Mouse (Mus musculus): ENCODE data around the gene Vmn2r81. TPM values are rescaled to one million over a fixed set of nuclear protein-coding genes. Genes with fewer than 3 reads are reported as not detected.
"Not testable (repeated sequence)": the region's sequence is repeated elsewhere in the genome, so short reads cannot be mapped to it uniquely, and the experiment has no call there.

The Vmn2r81 gene
- polyA plus RNA-seq (2012; fragmentation: generic; extraction: Trizol) = not detected
- long read RNA-seq, experiment 1 = 0 reads
- long read RNA-seq, experiment 2 = 0 reads

- not testable (repeated sequence) for H3K27me3 ChIP-seq (ENCODE audit: control insufficient read depth, insufficient read depth, insufficient read length); H3K4me3 ChIP-seq (ENCODE audit: insufficient read depth, poor library complexity, severe bottlenecking); H3K36me3 ChIP-seq (ENCODE audit: control insufficient read depth, insufficient read depth); H3K79me3 ChIP-seq (ENCODE audit: low read depth); H3ac ChIP-seq (ENCODE audit: control insufficient read depth, insufficient read length, low read depth); H3K79me2 ChIP-seq (ENCODE audit: control insufficient read depth, insufficient read depth)
Measured at GRCm38 (mm10) chr10:79247392-79247791, at the start of gene Vmn2r81. TSS of gene Vmn2r81 (plus strand) at chr10:79247692.

DNA sequence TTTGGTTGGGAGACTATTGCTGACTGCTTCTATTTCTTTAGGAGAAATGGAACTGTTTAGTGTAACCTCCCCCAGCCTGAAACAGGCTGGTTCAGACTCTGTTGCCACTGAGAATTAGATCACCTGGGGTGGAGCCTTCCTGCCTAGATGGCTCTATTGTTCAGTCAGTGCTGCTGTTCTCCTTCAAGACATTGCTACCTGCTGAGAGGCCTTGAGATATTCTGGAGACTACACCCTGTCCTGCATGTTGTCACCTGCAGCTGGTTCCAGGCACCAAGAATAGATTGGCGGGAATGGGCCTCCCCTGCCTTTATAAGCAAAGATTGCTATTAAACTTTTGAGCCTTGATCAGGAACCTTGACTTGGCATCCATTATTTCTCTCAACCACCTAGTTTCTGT lies 47.5 kb upstream of the Vmn2r81 start:
- H3K79me3 ChIP-seq (ENCODE audit: low read depth); H3K36me3 ChIP-seq (ENCODE audit: control insufficient read depth, insufficient read depth); H3ac ChIP-seq (ENCODE audit: control insufficient read depth, insufficient read length, low read depth); H3K4me3 ChIP-seq (ENCODE audit: insufficient read depth, poor library complexity, severe bottlenecking); H3K79me2 ChIP-seq (ENCODE audit: control insufficient read depth, insufficient read depth); H3K27me3 ChIP-seq (ENCODE audit: control insufficient read depth, insufficient read depth, insufficient read length): not testable (repeated sequence)

- Histone ChIP-seq H3K27me3 (ENCODE audit: control insufficient read depth, insufficient read depth, insufficient read length) (no peaks in the 10 kb centered on the region), H3K4me3 (ENCODE audit: insufficient read depth, poor library complexity, severe bottlenecking) (no peak overlapping the region), H3K36me3 (ENCODE audit: control insufficient read depth, insufficient read depth) (no peaks in the 10 kb centered on the region), H3K79me2 (ENCODE audit: control insufficient read depth, insufficient read depth) (no peaks in the 10 kb centered on the region), H3K79me3 (ENCODE audit: low read depth) (no peaks in the 10 kb centered on the region), H3ac (ENCODE audit: control insufficient read depth, insufficient read length, low read depth) (no peak overlapping the region)
- no peak for TF ChIP-seq MAX (IDR thresholded peaks at IDR 0.05)
Measured at GRCm38 (mm10) chr10:79220432-79220831, 27.1 kb upstream of the Vmn2r81 start.

- H3ac ChIP-seq (ENCODE audit: control insufficient read depth, insufficient read length, low read depth) = no peak overlapping the region
- H3K36me3 ChIP-seq (ENCODE audit: control insufficient read depth, insufficient read depth) = no peaks in the 10 kb centered on the region
- no peak overlapping the region for H3K4me3 ChIP-seq (ENCODE audit: insufficient read depth, poor library complexity, severe bottlenecking)
- H3K27me3 ChIP-seq (ENCODE audit: control insufficient read depth, insufficient read depth, insufficient read length) = no peaks in the 10 kb centered on the region
- TF ChIP-seq MYOD1 (IDR thresholded peaks at IDR 0.05; ENCODE audit: control insufficient read depth, insufficient read length, low read depth) = no peak
- TF ChIP-seq FOSL1 (IDR thresholded peaks at IDR 0.05; ENCODE audit: insufficient read depth, low read length, poor library complexity, severe bottlenecking) = no peak
- no peak for TF ChIP-seq MAX (IDR thresholded peaks at IDR 0.05)
- no peak for TF ChIP-seq CEBPB (IDR thresholded peaks at IDR 0.05; ENCODE audit: low read depth)
- no peak for TF ChIP-seq CTCF (IDR thresholded peaks at IDR 0.05; ENCODE audit: control insufficient read depth, insufficient read depth, insufficient read length)
- TF ChIP-seq USF1 (IDR thresholded peaks at IDR 0.05; ENCODE audit: low read depth) = no peak
- no peak for TF ChIP-seq MYOG (IDR thresholded peaks at IDR 0.05; ENCODE audit: control insufficient read depth, extremely low read depth, insufficient read length)
- no peaks in the 10 kb centered on the region for H3K79me3 ChIP-seq (ENCODE audit: low read depth)
- no peaks in the 10 kb centered on the region for H3K79me2 ChIP-seq (ENCODE audit: control insufficient read depth, insufficient read depth)
Measured at GRCm38 (mm10) chr10:79221606-79222005, 25.9 kb upstream of the Vmn2r81 start.

DNA sequence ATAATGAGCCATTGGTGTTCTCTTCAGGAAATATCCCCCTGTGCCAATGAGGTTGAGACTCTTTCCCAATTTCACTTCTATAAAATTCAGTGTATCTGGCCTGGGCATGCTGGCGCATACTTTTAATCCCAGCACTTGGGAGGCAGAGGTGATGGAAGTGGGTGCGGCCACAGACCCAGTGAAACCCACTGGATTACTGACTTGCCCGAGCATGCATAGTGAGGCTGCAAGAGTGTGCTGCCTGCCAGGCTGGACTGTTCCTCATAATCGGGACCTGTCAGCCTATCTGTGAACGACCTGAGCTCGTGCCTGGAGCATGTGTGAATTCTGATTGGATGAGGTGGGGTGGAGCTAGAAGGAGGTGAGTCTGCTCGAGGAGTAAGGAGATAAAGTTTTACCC lies 25.3 kb upstream of the Vmn2r81 start:
- Histone ChIP-seq H3K36me3 (ENCODE audit: control insufficient read depth, insufficient read depth) (no peaks in the 10 kb centered on the region), H3K27me3 (ENCODE audit: control insufficient read depth, insufficient read depth, insufficient read length) (no peaks in the 10 kb centered on the region), H3K79me2 (ENCODE audit: control insufficient read depth, insufficient read depth) (no peaks in the 10 kb centered on the region), H3K4me3 (ENCODE audit: insufficient read depth, poor library complexity, severe bottlenecking) (no peak overlapping the region), H3K79me3 (ENCODE audit: low read depth) (no peaks in the 10 kb centered on the region), H3ac (ENCODE audit: control insufficient read depth, insufficient read length, low read depth) (no peak overlapping the region)
- TF ChIP-seq USF1 (IDR thresholded peaks at IDR 0.05; ENCODE audit: low read depth) = no peak

DNA sequence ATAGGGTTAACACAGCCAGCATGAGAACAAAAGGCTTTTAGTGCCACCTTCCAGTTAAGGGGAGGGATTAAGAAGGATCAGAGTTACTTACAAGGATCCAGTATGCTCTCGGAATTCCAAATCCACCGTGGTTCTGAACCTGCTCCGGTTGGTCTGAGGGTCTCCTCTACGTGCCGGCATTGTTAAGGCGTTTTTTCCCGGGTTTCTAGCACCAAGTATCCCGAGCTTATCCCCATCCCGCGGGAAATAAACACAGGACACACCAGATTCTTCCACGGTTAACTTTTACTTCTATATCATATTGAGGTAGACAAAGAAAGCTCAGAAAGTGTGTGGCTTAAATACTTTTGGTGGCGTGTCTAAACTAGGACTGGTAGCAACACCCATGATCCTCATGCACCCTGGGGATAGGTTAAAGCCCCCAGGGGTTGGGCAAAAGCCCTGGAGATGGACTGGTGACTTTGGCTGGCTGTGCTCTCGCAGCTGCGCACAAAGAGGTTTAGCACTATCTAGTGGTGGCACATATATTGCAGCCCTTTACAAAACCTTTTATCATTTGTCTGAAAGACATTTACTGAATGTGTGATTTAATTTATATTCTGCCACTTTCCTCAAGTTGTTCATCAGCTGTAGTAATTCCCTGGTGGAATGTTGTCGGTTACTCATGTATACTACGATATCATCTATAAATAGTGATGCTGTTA lies 74.7 kb downstream of the Vmn2r81 start:
- not testable (repeated sequence) for H3K79me3 ChIP-seq (ENCODE audit: low read depth)

GRCm38 (mm10) chr10:79322737-79323086 lies 75.2 kb downstream of the Vmn2r81 start:
- H3K4me3 ChIP-seq (ENCODE audit: insufficient read depth, poor library complexity, severe bottlenecking) = no peak overlapping the region
- no peaks in the 10 kb centered on the region for H3K36me3 ChIP-seq (ENCODE audit: control insufficient read depth, insufficient read depth)
- no peaks in the 10 kb centered on the region for H3K79me2 ChIP-seq (ENCODE audit: control insufficient read depth, insufficient read depth)
- no peak overlapping the region for H3ac ChIP-seq (ENCODE audit: control insufficient read depth, insufficient read length, low read depth)
- no peaks in the 10 kb centered on the region for H3K79me3 ChIP-seq (ENCODE audit: low read depth)
- no peaks in the 10 kb centered on the region for H3K27me3 ChIP-seq (ENCODE audit: control insufficient read depth, insufficient read depth, insufficient read length)
- TF ChIP-seq MYOD1 (IDR thresholded peaks at IDR 0.05; ENCODE audit: control insufficient read depth, insufficient read length, low read depth) = no peak
- TF ChIP-seq USF1 (IDR thresholded peaks at IDR 0.05; ENCODE audit: low read depth) = no peak
- no peak for TF ChIP-seq CTCF (IDR thresholded peaks at IDR 0.05; ENCODE audit: control insufficient read depth, insufficient read depth, insufficient read length)
- TF ChIP-seq MAX (IDR thresholded peaks at IDR 0.05) = no peak

More for the DNA sequence above, 74.7 kb downstream of the Vmn2r81 start:
- not testable (repeated sequence) for H3K4me3 ChIP-seq (ENCODE audit: insufficient read depth, poor library complexity, severe bottlenecking); H3K27me3 ChIP-seq (ENCODE audit: control insufficient read depth, insufficient read depth, insufficient read length); H3K36me3 ChIP-seq (ENCODE audit: control insufficient read depth, insufficient read depth); H3ac ChIP-seq (ENCODE audit: control insufficient read depth, insufficient read length, low read depth); H3K79me2 ChIP-seq (ENCODE audit: control insufficient read depth, insufficient read depth)

Other genes starting within 250 kb of the Vmn2r81 start
- gene Olfr1351, start 235.2 kb upstream of the Vmn2r81 start, polyA plus RNA-seq (2012; fragmentation: generic; extraction: Trizol) = not detected
- gene Olfr57, start 219.0 kb upstream of the Vmn2r81 start, polyA plus RNA-seq (2012; fragmentation: generic; extraction: Trizol) = not detected
- gene 2610008E11Rik, start 150.1 kb upstream of the Vmn2r81 start, polyA plus RNA-seq (2012; fragmentation: generic; extraction: Trizol) = 1.7 TPM
- gene Vmn2r80, start 98.9 kb upstream of the Vmn2r81 start, polyA plus RNA-seq (2012; fragmentation: generic; extraction: Trizol) = not detected
- gene Vmn2r82, start 108.8 kb downstream of the Vmn2r81 start, polyA plus RNA-seq (2012; fragmentation: generic; extraction: Trizol) = not detected
- gene Vmn2r83, start 221.0 kb downstream of the Vmn2r81 start, polyA plus RNA-seq (2012; fragmentation: generic; extraction: Trizol) = not detected